Mouse (Mus musculus) embryo, embryonic 9.5 days (tissue): ENCODE data around the gene Mcpt1.
"Not testable (repeated sequence)": the region's sequence is repeated elsewhere in the genome, so short reads cannot be mapped to it uniquely, and the experiment has no call there.

ENCODE experiments used
- DNase-seq: peaks from one replicate; pipeline ENCODE4 v3.0.0-alpha.2; 2017; ENCODE audit errors: extremely low spot score

Mcpt1 gene

GRCm38 (mm10) chr14:56017671-56018070 is at the start of gene Mcpt1:
Mcpt1 (plus strand) TSS chr14:56017971.
- not testable (repeated sequence) for DNase-seq

DNA sequence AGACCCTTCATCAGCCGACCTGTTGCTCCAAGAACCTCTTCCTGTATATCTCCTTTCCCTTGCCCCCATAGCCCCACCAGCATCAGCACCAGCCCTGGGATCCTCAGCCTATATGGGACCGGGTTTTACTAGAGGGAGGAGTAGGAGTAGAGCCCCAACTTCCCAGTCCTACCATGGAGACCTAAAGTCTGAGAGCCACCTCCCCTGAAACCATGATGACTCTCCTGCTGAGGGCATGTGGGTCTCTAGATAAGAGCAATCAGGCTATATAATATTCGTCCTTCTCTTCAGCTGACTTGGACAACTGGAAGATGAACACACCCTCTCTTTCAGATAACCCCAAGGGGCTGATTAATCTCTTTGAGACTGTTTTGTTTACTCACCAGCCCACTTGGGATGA is 30.3 kb upstream of the Mcpt1 start:
- not testable (repeated sequence) for DNase-seq

DNA sequence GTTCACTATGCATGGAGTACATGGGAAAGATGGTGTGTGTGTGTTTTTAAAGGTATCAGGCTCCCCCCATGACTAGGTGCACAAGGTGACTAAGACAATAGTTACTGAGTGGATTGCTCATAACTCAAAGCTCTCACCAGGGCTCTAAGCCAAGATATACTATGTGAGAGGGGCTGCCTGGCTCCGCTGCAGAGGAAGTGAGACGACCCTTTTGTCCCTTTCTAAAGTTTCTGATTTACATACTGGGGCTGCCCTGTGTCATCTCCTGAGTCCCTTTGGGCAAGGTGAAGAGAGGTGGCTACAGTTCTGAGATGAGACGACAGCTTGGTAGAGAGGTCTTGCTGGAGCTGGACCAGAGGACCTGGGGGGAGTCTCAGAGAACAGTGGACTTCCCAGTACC is 4.6 kb upstream of the Mcpt1 start:
- no peak for DNase-seq

- DNase-seq, result no peak
These were observed 3.8 kb upstream of the Mcpt1 start for GRCm38 (mm10) chr14:56013924-56014323.

DNA sequence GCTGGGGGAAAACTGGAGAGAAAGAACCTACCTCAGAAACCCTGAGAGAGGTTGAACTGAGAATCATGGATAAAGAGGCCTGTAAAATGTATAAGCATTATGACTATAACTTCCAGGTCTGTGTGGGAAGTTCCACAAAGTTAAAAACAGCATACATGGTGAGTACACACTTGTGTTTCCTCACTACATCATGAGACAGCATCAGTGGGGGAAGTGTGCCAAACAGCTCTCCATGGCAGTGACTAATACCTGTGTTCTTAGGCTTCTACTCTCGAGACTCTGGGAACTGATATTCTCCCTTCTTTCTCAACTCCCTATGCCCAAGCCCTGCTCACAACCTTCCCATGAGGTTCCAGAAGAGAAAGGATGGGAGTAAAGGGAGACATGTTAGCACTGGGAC is 1.7 kb downstream of the Mcpt1 start:
- no peak for DNase-seq

GRCm38 (mm10) chr14:56021305-56021704 is 3.5 kb downstream of the Mcpt1 start:
- not testable (repeated sequence) for DNase-seq

- DNase-seq, result not testable (repeated sequence)
These were observed 12.6 kb downstream of the Mcpt1 start, which contains the start of gene Mcpt9 for GRCm38 (mm10) chr14:56030395-56030794. Mcpt9 (minus strand) TSS chr14:56030495.

DNA sequence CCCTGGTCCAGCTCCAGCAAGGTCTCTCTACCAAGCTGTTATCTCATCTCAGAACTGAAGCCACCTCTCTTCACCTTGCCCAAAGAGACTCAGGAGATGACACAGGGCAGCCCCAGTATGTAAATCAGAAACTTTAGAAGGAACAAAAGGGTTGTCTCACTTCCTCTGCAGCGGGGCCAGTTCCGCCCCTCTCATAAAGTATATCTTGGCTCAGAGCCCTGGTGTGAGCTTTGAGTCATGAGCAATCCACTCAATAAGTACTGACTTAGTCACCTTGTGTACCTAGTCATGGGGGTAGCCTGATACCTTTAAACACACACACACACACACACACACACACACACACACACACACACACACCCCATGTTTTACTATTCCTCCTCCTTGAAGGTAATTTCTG is 16.7 kb downstream of the Mcpt1 start:
- no peak for DNase-seq

GRCm38 (mm10) chr14:56041792-56042191 is 24.0 kb downstream of the Mcpt1 start, which contains the start of gene Mcpt2:
Mcpt2 (plus strand) TSS chr14:56042041.
- not testable (repeated sequence) for DNase-seq

- DNase-seq, result no peak
These were observed 37.6 kb downstream of the Mcpt1 start for GRCm38 (mm10) chr14:56055408-56055807.

DNA sequence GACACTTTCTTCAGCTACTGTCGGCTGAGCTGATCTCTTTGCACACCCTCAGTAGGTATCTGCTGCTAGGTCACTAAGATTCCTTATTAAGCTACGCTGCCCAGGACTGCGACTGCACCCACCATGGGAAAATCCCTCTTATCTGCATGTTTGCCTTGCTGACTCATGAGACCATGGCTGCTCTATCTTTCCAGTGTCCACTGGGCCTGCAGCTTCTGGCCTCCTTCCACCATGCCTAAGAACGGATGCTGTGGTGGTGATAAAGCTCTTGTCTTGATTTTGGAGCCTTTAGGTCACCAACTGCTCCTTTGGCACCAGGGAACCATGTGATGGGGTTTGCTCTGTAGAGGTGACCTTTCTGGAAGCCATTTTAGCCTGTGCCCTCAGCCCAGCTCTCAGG is 40.0 kb downstream of the Mcpt1 start:
- DNase-seq, result no peak

DNA sequence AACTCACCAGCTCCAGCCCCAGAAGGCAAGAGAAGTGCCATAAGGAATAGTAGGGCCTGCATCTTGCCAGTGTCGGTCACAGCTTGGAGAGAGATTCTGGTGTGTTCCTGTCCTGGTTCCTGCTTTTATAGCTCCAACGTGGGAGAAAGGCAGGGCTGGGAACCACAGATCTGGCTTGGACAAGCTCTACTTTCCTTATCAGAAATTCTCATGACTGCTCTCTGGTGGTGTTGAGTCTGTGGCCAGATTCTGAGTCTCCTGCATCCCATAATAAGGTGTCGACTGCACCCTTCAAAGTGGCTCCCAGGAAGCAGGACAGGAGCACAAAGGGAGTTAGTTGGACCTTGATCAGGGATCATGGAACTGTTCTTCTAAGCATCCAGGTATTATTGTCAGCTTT is 44.4 kb downstream of the Mcpt1 start, which contains the start of gene Mcpt4:
Gene Mcpt4 (minus strand): TSS at position 101 of the 400 bp plus-strand sequence.
- not testable (repeated sequence) for DNase-seq
